Mouse (Mus musculus): ENCODE measurements around the gene Espn. TPM values are rescaled to one million over a fixed set of nuclear protein-coding genes. Genes with fewer than 3 reads are reported as not detected.

Espn gene
- polyA plus RNA-seq, 1 experiment from 2014 or later = not detected

- H3K4me2 ChIP-seq (ENCODE audit: low read length) = no peak overlapping the region
- H3K9ac ChIP-seq (ENCODE audit: low read length) = no peak overlapping the region
- no peak overlapping the region for H3K27ac ChIP-seq (ENCODE audit: low read depth, low read length)
- no peak overlapping the region for H3K4me3 ChIP-seq (ENCODE audit: low read depth, low read length)
- peaks cover 30% of the 10 kb centered on the region for H3K4me1 ChIP-seq (ENCODE audit: control insufficient read depth, insufficient read depth, low read length)
- no peaks in the 10 kb centered on the region for H3K27me3 ChIP-seq (replicated peaks; ENCODE audit: control insufficient read depth, insufficient read depth, low read length)
- H3K36me3 ChIP-seq (ENCODE audit: control insufficient read depth, insufficient read depth, low read length) = no peaks in the 10 kb centered on the region
- 53% methylated on average over 11 of the region's 11 CpGs for WGBS
- DNase-seq (ENCODE audit: low spot score) (peak; percentile 33), ATAC-seq (no peak)
- no peaks in the 10 kb centered on the region for H3K9me3 ChIP-seq (replicated peaks; ENCODE audit: control insufficient read depth, low read length)
These were observed 38.0 kb upstream of the Espn start for GRCm38 (mm10) chr4:152190096-152190653.

GRCm38 (mm10) chr4:152189691-152190090 is 37.5 kb upstream of the Espn start:
- H3K36me3 ChIP-seq (ENCODE audit: control insufficient read depth, insufficient read depth, low read length) = no peaks in the 10 kb centered on the region
- ATAC-seq = no peak
- 92% methylated on average over 4 of the region's 4 CpGs for WGBS
- peaks cover 32% of the 10 kb centered on the region for H3K4me1 ChIP-seq (ENCODE audit: control insufficient read depth, insufficient read depth, low read length)
- DNase-seq (ENCODE audit: low spot score) = no peak
- H3K27ac ChIP-seq (ENCODE audit: low read depth, low read length) = no peak overlapping the region
- no peak overlapping the region for H3K4me2 ChIP-seq (ENCODE audit: low read length)
- no peaks in the 10 kb centered on the region for H3K9me3 ChIP-seq (replicated peaks; ENCODE audit: control insufficient read depth, low read length)
- H3K27me3 ChIP-seq (replicated peaks; ENCODE audit: control insufficient read depth, insufficient read depth, low read length) = no peaks in the 10 kb centered on the region
- H3K4me3 ChIP-seq (ENCODE audit: low read depth, low read length) = no peak overlapping the region
- no peak overlapping the region for H3K9ac ChIP-seq (ENCODE audit: low read length)

- H3K9ac ChIP-seq (ENCODE audit: low read length) = no peak overlapping the region
- no peak overlapping the region for H3K4me3 ChIP-seq (ENCODE audit: low read depth, low read length)
- no peak overlapping the region for H3K4me2 ChIP-seq (ENCODE audit: low read length)
- H3K4me1 ChIP-seq (ENCODE audit: control insufficient read depth, insufficient read depth, low read length) = peaks cover 32% of the 10 kb centered on the region
- 90% methylated on average over 6 of the region's 6 CpGs for WGBS
- no peaks in the 10 kb centered on the region for H3K9me3 ChIP-seq (replicated peaks; ENCODE audit: control insufficient read depth, low read length)
- no peak for ATAC-seq
- DNase-seq (ENCODE audit: low spot score) = no peak
- H3K27me3 ChIP-seq (replicated peaks; ENCODE audit: control insufficient read depth, insufficient read depth, low read length) = no peaks in the 10 kb centered on the region
- H3K27ac ChIP-seq (ENCODE audit: low read depth, low read length) = no peak overlapping the region
- no peaks in the 10 kb centered on the region for H3K36me3 ChIP-seq (ENCODE audit: control insufficient read depth, insufficient read depth, low read length)
These were observed 36.9 kb upstream of the Espn start for GRCm38 (mm10) chr4:152189071-152189470.

- Histone ChIP-seq H3K9ac (ENCODE audit: low read length) (no peak overlapping the region), H3K27me3 (replicated peaks; ENCODE audit: control insufficient read depth, insufficient read depth, low read length) (no peaks in the 10 kb centered on the region), H3K4me1 (ENCODE audit: control insufficient read depth, insufficient read depth, low read length) (peaks cover 32% of the 10 kb centered on the region), H3K36me3 (ENCODE audit: control insufficient read depth, insufficient read depth, low read length) (0 out of 2 replicates have a peak, but pooled peaks cover 1% of the 10 kb centered on the region), H3K4me2 (ENCODE audit: low read length) (no peak overlapping the region), H3K4me3 (ENCODE audit: low read depth, low read length) (no peak overlapping the region), H3K27ac (ENCODE audit: low read depth, low read length) (no peak overlapping the region), H3K9me3 (replicated peaks; ENCODE audit: control insufficient read depth, low read length) (no peaks in the 10 kb centered on the region)
- ATAC-seq (no peak), DNase-seq (ENCODE audit: low spot score) (no peak)
- 98% methylated on average over 2 of the region's 2 CpGs for WGBS
These were observed 36.5 kb upstream of the Espn start for GRCm38 (mm10) chr4:152188651-152189050.

- DNase-seq (ENCODE audit: low spot score) = no peak
- H3K4me1 ChIP-seq (ENCODE audit: control insufficient read depth, insufficient read depth, low read length) = peaks cover 22% of the 10 kb centered on the region
- no peak overlapping the region for H3K4me2 ChIP-seq (ENCODE audit: low read length)
- H3K27me3 ChIP-seq (replicated peaks; ENCODE audit: control insufficient read depth, insufficient read depth, low read length) = no peaks in the 10 kb centered on the region
- WGBS = 91% methylated on average over 9 of the region's 9 CpGs
- no peak overlapping the region for H3K27ac ChIP-seq (ENCODE audit: low read depth, low read length)
- no peak overlapping the region for H3K4me3 ChIP-seq (ENCODE audit: low read depth, low read length)
- no peak overlapping the region for H3K9ac ChIP-seq (ENCODE audit: low read length)
- 0 out of 2 replicates have a peak, but pooled peaks cover 4% of the 10 kb centered on the region for H3K36me3 ChIP-seq (ENCODE audit: control insufficient read depth, insufficient read depth, low read length)
- no peaks in the 10 kb centered on the region for H3K9me3 ChIP-seq (replicated peaks; ENCODE audit: control insufficient read depth, low read length)
- no peak for ATAC-seq
These were observed 35.0 kb upstream of the Espn start for GRCm38 (mm10) chr4:152187142-152187541.

- no peaks in the 10 kb centered on the region for H3K9me3 ChIP-seq (replicated peaks; ENCODE audit: control insufficient read depth, low read length)
- H3K9ac ChIP-seq (ENCODE audit: low read length) = peak overlapping the region; percentile 56
- peak overlapping the region; percentile 6; the same call in 1 of the 2 replicates for H3K4me3 ChIP-seq (ENCODE audit: low read depth, low read length)
- H3K36me3 ChIP-seq (ENCODE audit: control insufficient read depth, insufficient read depth, low read length) = 0 out of 2 replicates have a peak, but pooled peaks cover 4% of the 10 kb centered on the region
- peak overlapping the region; percentile 76 for H3K27ac ChIP-seq (ENCODE audit: low read depth, low read length)
- ATAC-seq = no peak
- peak overlapping the region; percentile 45 for H3K4me2 ChIP-seq (ENCODE audit: low read length)
- 35% methylated on average over 14 of the region's 14 CpGs for WGBS
- no peaks in the 10 kb centered on the region for H3K27me3 ChIP-seq (replicated peaks; ENCODE audit: control insufficient read depth, insufficient read depth, low read length)
- no peak for DNase-seq (ENCODE audit: low spot score)
- H3K4me1 ChIP-seq (ENCODE audit: control insufficient read depth, insufficient read depth, low read length) = peaks cover 22% of the 10 kb centered on the region
These were observed 34.3 kb upstream of the Espn start for GRCm38 (mm10) chr4:152186205-152187082.

GRCm38 (mm10) chr4:152185510-152186204 is 33.5 kb upstream of the Espn start:
- H3K4me3 ChIP-seq (ENCODE audit: low read depth, low read length) = peak overlapping the region; percentile 6; the same call in 1 of the 2 replicates
- 4% methylated on average over 19 of the region's 19 CpGs for WGBS

GRCm38 (mm10) chr4:152185137-152185509 is 33.0 kb upstream of the Espn start:
- no peaks in the 10 kb centered on the region for H3K9me3 ChIP-seq (replicated peaks; ENCODE audit: control insufficient read depth, low read length)
- DNase-seq (ENCODE audit: low spot score) (peak; percentile 61), ATAC-seq (peak; percentile 60)
- H3K36me3 ChIP-seq (ENCODE audit: control insufficient read depth, insufficient read depth, low read length) = 0 out of 2 replicates have a peak, but pooled peaks cover 7% of the 10 kb centered on the region
- no peak overlapping the region for H3K4me3 ChIP-seq (ENCODE audit: low read depth, low read length)
- peak overlapping the region; percentile 56; the same call in 1 of the 2 replicates for H3K9ac ChIP-seq (ENCODE audit: low read length)
- peak overlapping the region; percentile 45 for H3K4me2 ChIP-seq (ENCODE audit: low read length)
- WGBS = 9% methylated on average over 3 of the region's 3 CpGs
- H3K27ac ChIP-seq (ENCODE audit: low read depth, low read length) = peak overlapping the region; percentile 76
- H3K27me3 ChIP-seq (replicated peaks; ENCODE audit: control insufficient read depth, insufficient read depth, low read length) = no peaks in the 10 kb centered on the region
- H3K4me1 ChIP-seq (ENCODE audit: control insufficient read depth, insufficient read depth, low read length) = peaks cover 18% of the 10 kb centered on the region

More at GRCm38 (mm10) chr4:152185510-152186204, 33.5 kb upstream of the Espn start:
- H3K9ac ChIP-seq (ENCODE audit: low read length) = peak overlapping the region; percentile 56
- H3K4me2 ChIP-seq (ENCODE audit: low read length) = peak overlapping the region; percentile 45
- H3K9me3 ChIP-seq (replicated peaks; ENCODE audit: control insufficient read depth, low read length) = no peaks in the 10 kb centered on the region
- H3K27me3 ChIP-seq (replicated peaks; ENCODE audit: control insufficient read depth, insufficient read depth, low read length) = no peaks in the 10 kb centered on the region
- 0 out of 2 replicates have a peak, but pooled peaks cover 4% of the 10 kb centered on the region for H3K36me3 ChIP-seq (ENCODE audit: control insufficient read depth, insufficient read depth, low read length)
- DNase-seq (ENCODE audit: low spot score) (peak; percentile 79), ATAC-seq (peak; percentile 72)
- H3K27ac ChIP-seq (ENCODE audit: low read depth, low read length) = peak overlapping the region; percentile 76
- peaks cover 20% of the 10 kb centered on the region for H3K4me1 ChIP-seq (ENCODE audit: control insufficient read depth, insufficient read depth, low read length)

All from forebrain, embryonic 14.5 days (tissue).